Mouse (Mus musculus) testis, adult 2 months (tissue): ENCODE measurements around the gene Dst.

Experiments used
- CTCF ChIP-seq: fragments of 200-500 bp; IDR thresholded peaks from 2 replicates; pipeline ENCODE4 v1.5.1; 2012; ENCODE audit warnings: low read depth, mild to moderate bottlenecking, inconsistent platforms, low read length, moderate library complexity; ENCODE audit not compliant: control insufficient read depth, insufficient read depth, insufficient replicate concordance
- POLR2A ChIP-seq: fragments of 200-500 bp; IDR thresholded peaks from 2 replicates; pipeline ENCODE4 v1.6.1; 2012; ENCODE audit warnings: low read depth, mild to moderate bottlenecking, inconsistent platforms, low read length, moderate library complexity; ENCODE audit not compliant: control insufficient read depth

- no peak for TF ChIP-seq POLR2A
- TF ChIP-seq CTCF: no peak
Measured at GRCm38 (mm10) chr1:34070474-34070873, 162.4 kb downstream of the Dst start.
